Mouse (Mus musculus) ES-E14 (cell line): Measurements from ENCODE around the gene Kif26a. TPM values are rescaled to one million over a fixed set of nuclear protein-coding genes. Genes with fewer than 3 reads are reported as not detected.

ENCODE experiments used
- DNase-seq: peaks from one replicate; pipeline ENCODE4 v3.0.0-alpha.2; 2013; ENCODE audit warnings: low read depth, low spot score
- H3K27ac ChIP-seq: 2 replicates; pipeline ENCODE4 v1.5.1; 2012; ENCODE audit warnings: low read depth, mild to moderate bottlenecking, low read length, moderate library complexity, mixed read lengths; ENCODE audit not compliant: poor library complexity, insufficient read depth, severe bottlenecking
- H3K36me3 ChIP-seq: 2 replicates; pipeline ENCODE4 v1.6.1; 2012; ENCODE audit warnings: mild to moderate bottlenecking, low read length, moderate library complexity, mixed read lengths; ENCODE audit not compliant: control insufficient read depth, poor library complexity, insufficient read depth, severe bottlenecking
- H3K4me1 ChIP-seq, 2 experiments: fragments of 150-350 bp in 1 of 2; sonication (generic) in 1 of 2; 2 replicates each; pipeline ENCODE4 v1.6.1; 2012; ENCODE audit warnings: low read length in 2 of 2, mild to moderate bottlenecking in 1 of 2, mixed read lengths in 1 of 2; ENCODE audit not compliant: control insufficient read depth in 2 of 2, insufficient read depth in 2 of 2, poor library complexity in 1 of 2
- H3K4me3 ChIP-seq, 2 experiments: fragments of 150-350 bp in 1 of 2; sonication (generic) in 1 of 2; 2 replicates each; pipeline ENCODE4 v1.5.1; 2012; ENCODE audit warnings: low read length in 2 of 2, low read depth in 1 of 2, mild to moderate bottlenecking in 1 of 2, mixed read lengths in 1 of 2; ENCODE audit not compliant: insufficient read depth in 1 of 2, poor library complexity in 1 of 2, severe bottlenecking in 1 of 2
- H3K9ac ChIP-seq: 2 replicates; pipeline ENCODE4 v1.6.1; 2012; ENCODE audit warnings: low read depth, mild to moderate bottlenecking, low read length, mixed read lengths; ENCODE audit not compliant: poor library complexity, insufficient read depth, severe bottlenecking
- H3K9me3 ChIP-seq: fragments of 150-350 bp; sonication (generic); 2 replicates; pipeline ENCODE4 v1.6.1; 2012; ENCODE audit warnings: low read depth, mild to moderate bottlenecking, low read length; ENCODE audit not compliant: control insufficient read depth, insufficient read depth
- CHD2 ChIP-seq: IDR thresholded peaks from 2 replicates; pipeline ENCODE4 v1.6.1; 2014; ENCODE audit warnings: mild to moderate bottlenecking, low read depth, low read length, inconsistent platforms
- HCFC1 ChIP-seq: IDR thresholded peaks from 2 replicates; pipeline ENCODE4 v1.6.1; 2012; ENCODE audit warnings: low read length, inconsistent platforms, borderline replicate concordance; ENCODE audit not compliant: insufficient read depth
- MAFK ChIP-seq: IDR thresholded peaks from 2 replicates; pipeline ENCODE4 v1.6.1; 2014; ENCODE audit warnings: mild to moderate bottlenecking, low read depth, low read length, inconsistent platforms; ENCODE audit not compliant: insufficient read depth
- ZC3H11A ChIP-seq: IDR thresholded peaks from 2 replicates; pipeline ENCODE4 v1.6.1; 2012; ENCODE audit warnings: low read depth, mild to moderate bottlenecking, inconsistent platforms, low read length, borderline replicate concordance
- ZNF384 ChIP-seq: IDR thresholded peaks from 2 replicates; pipeline ENCODE4 v1.6.1; 2012; ENCODE audit warnings: low read depth, low read length, inconsistent platforms
- in situ Hi-C, 2 experiments: fragments of 600-800 bp; cut with MboI; formaldehyde crosslinking; loops; one replicate each; pipeline ENCODE4 v1.15.1; 2025; ENCODE audit warnings: low sequenced_read_pairs in 2 of 2, inconsistent platforms in 1 of 2; ENCODE audit not compliant: unreplicated experiment in 2 of 2
- total RNA-seq: library from RNA; depleted of rRNA; stranded (reverse); fragments of 300-350 nt; gene quantifications from 2 replicates; pipeline ENCODE4 v1.2.3, GENCODE M21; 2012

The Kif26a gene
- total RNA-seq, 1 experiment, result 6.1 TPM

- TF ChIP-seq ZNF384, result no peak
- Histone ChIP-seq H3K4me3 (no peak overlapping the region), H3K9ac (no peak overlapping the region), H3K4me1 (peaks cover 3 to 25% of the 10 kb centered on the region in 2 experiments), H3K36me3 (no peaks in the 10 kb centered on the region), H3K9me3 (no peaks in the 10 kb centered on the region), H3K27ac (no peak overlapping the region; the same call in 1 of the 2 replicates)
- in situ Hi-C loops, result no loop called here
- no peak for DNase-seq
Measured at GRCm38 (mm10) chr12:112163981-112164839, 18.2 kb downstream of the Kif26a start.

GRCm38 (mm10) chr12:112164840-112165219 lies 18.8 kb downstream of the Kif26a start:
- H3K4me3 ChIP-seq, result no peak overlapping the region
- no peak overlapping the region for H3K9ac ChIP-seq
- no peak for DNase-seq
- H3K36me3 ChIP-seq, result no peaks in the 10 kb centered on the region
- in situ Hi-C loops, result no loop called here
- no peak for TF ChIP-seq HCFC1
- TF ChIP-seq ZNF384, result no peak
- TF ChIP-seq ZC3H11A, result no peak
- no peak for TF ChIP-seq CHD2
- no peak for TF ChIP-seq MAFK
- no peaks in the 10 kb centered on the region for H3K9me3 ChIP-seq
- H3K4me1 ChIP-seq, result peaks cover 3 to 30% of the 10 kb centered on the region in 2 experiments
- no peak overlapping the region for H3K27ac ChIP-seq

DNA sequence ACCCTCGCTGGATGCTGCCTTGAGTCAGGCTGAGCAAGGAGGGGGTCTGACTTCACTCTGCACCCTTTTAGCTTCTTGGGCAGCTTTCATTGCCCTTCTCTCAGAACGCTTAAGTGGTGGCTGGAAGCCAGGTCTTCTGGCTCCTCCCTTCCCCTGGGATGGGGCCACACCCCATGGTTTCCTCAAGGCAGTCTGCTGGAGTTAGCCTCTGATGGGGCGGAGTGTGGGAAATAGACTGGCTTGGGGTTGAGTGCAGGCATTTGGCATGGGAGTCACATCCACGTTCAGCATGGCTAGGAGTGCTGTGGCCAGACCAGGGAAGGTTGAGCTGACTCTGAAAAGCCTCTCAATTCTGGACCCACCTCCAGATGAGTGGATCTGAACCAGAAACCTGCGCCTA lies 23.2 kb downstream of the Kif26a start:
- Histone ChIP-seq H3K9ac (no peak overlapping the region), H3K36me3 (no peaks in the 10 kb centered on the region; the same call in 1 of the 2 replicates), H3K4me1 (peaks cover 2 to 47% of the 10 kb centered on the region in 2 experiments), H3K9me3 (no peaks in the 10 kb centered on the region), H3K27ac (no peak overlapping the region), H3K4me3 (no peak overlapping the region)
- TF ChIP-seq CHD2 (no peak), MAFK (no peak), HCFC1 (no peak), ZNF384 (no peak), ZC3H11A (no peak)
- DNase-seq, result no peak
- in situ Hi-C loops, result no loop called here

GRCm38 (mm10) chr12:112170671-112171574 lies 24.9 kb downstream of the Kif26a start:
- DNase-seq, result no peak
- in situ Hi-C loops, result no loop called here
- no peak for TF ChIP-seq MAFK
- no peak for TF ChIP-seq ZNF384
- no peak for TF ChIP-seq HCFC1
- no peak for TF ChIP-seq ZC3H11A
- TF ChIP-seq CHD2, result no peak
- H3K9me3 ChIP-seq, result no peaks in the 10 kb centered on the region
- H3K4me1 ChIP-seq, result peaks cover 0 to 41% of the 10 kb centered on the region in 2 experiments; a peak in 1 of 4 replicates
- H3K9ac ChIP-seq, result no peak overlapping the region
- no peak overlapping the region for H3K4me3 ChIP-seq
- no peak overlapping the region for H3K27ac ChIP-seq
- H3K36me3 ChIP-seq, result peaks cover 2% of the 10 kb centered on the region; the same call in 1 of the 2 replicates
